Mouse (Mus musculus) small intestine, adult 2 months (tissue): Measurements from ENCODE around the gene Kcna7. TPM values are rescaled to one million over a fixed set of nuclear protein-coding genes. Genes with fewer than 3 reads are reported as not detected.
"Not testable (repeated sequence)": the region's sequence is repeated elsewhere in the genome, so short reads cannot be mapped to it uniquely, and the experiment has no call there.

Experiments used
- H3K27ac ChIP-seq: fragments of 200-500 bp; 2 replicates; pipeline ENCODE4 v1.5.1; 2012; ENCODE audit warnings: low read depth, low read length, control low read depth, inconsistent platforms; ENCODE audit not compliant: insufficient read depth
- H3K27me3 ChIP-seq: fragments of 200-500 bp; 2 replicates; pipeline ENCODE4 v1.6.1; 2012; ENCODE audit warnings: mild to moderate bottlenecking, moderate library complexity, low read length, inconsistent platforms; ENCODE audit not compliant: control insufficient read depth, insufficient read depth
- H3K36me3 ChIP-seq: fragments of 200-500 bp; 2 replicates; pipeline ENCODE4 v1.6.1; 2012; ENCODE audit warnings: mild to moderate bottlenecking, low read length, control low read depth, inconsistent platforms; ENCODE audit not compliant: control insufficient read depth, insufficient read depth
- H3K4me1 ChIP-seq: fragments of 200-500 bp; 2 replicates; pipeline ENCODE4 v1.6.1; 2012; ENCODE audit warnings: low read length, inconsistent platforms, mixed read lengths; ENCODE audit not compliant: control insufficient read depth, insufficient read depth, insufficient read length
- H3K4me3 ChIP-seq: fragments of 200-500 bp; 2 replicates; pipeline ENCODE4 v1.5.1; 2012; ENCODE audit warnings: low read depth, mild to moderate bottlenecking, control low read depth, inconsistent platforms, low read length, moderate library complexity
- CTCF ChIP-seq: fragments of 200-500 bp; IDR thresholded peaks from 2 replicates; pipeline ENCODE4 v1.5.1; 2012; ENCODE audit warnings: low read depth, mild to moderate bottlenecking, control low read depth, inconsistent platforms, low read length, moderate library complexity, mixed read lengths; ENCODE audit not compliant: insufficient replicate concordance, insufficient read length; ENCODE audit errors: extremely low read depth
- POLR2A ChIP-seq: fragments of 200-500 bp; IDR thresholded peaks from 2 replicates; pipeline ENCODE4 v1.6.1; 2012; ENCODE audit warnings: low read depth, mild to moderate bottlenecking, control low read depth, inconsistent platforms, low read length, moderate library complexity
- WGBS: fragments of 180-500 bp; shearing (Covaris S2); methylation state at CpG from one replicate; pipeline ENCODE4 v1.1.7; 2018; 5-methylcytosine and 5-hydroxymethylcytosine counted together
- polyA plus RNA-seq: library from polyadenylated mRNA; depleted of rRNA; stranded (reverse); fragments of >200 nt; gene quantifications from 2 replicates; pipeline ENCODE4 v1.2.3, GENCODE M21; 2012; rRNA removed

Kcna7 gene
- polyA plus RNA-seq: 0.04 TPM in 1 of 2 replicates, not detected in the other

- Histone ChIP-seq H3K27me3 (peaks cover 30% of the 10 kb centered on the region), H3K36me3 (no peaks in the 10 kb centered on the region), H3K27ac (no peak within 1 kb of the TSS), H3K4me3 (peak within 1 kb of the TSS; percentile 63), H3K4me1 (peaks cover 14% of the 10 kb centered on the region)
- WGBS: 10% methylated on average over 28 of the region's 28 CpGs
- TF ChIP-seq POLR2A (no peak), CTCF (peak; percentile 96)
These were observed at the start of gene Kcna7 for GRCm38 (mm10) chr7:45405091-45406075. TSS of gene Kcna7 (plus strand) at chr7:45405653.

GRCm38 (mm10) chr7:45356087-45356486, 49.4 kb upstream of the Kcna7 start:
- no peak overlapping the region for H3K27ac ChIP-seq
- no peaks in the 10 kb centered on the region for H3K36me3 ChIP-seq
- H3K4me3 ChIP-seq: no peak overlapping the region
- H3K4me1 ChIP-seq: peaks cover 1% of the 10 kb centered on the region; the same call in 1 of the 2 replicates
- WGBS: 35% methylated on average over 13 of the region's 13 CpGs
- no peak for TF ChIP-seq POLR2A
- TF ChIP-seq CTCF: no peak
- peaks cover 10% of the 10 kb centered on the region for H3K27me3 ChIP-seq

DNA sequence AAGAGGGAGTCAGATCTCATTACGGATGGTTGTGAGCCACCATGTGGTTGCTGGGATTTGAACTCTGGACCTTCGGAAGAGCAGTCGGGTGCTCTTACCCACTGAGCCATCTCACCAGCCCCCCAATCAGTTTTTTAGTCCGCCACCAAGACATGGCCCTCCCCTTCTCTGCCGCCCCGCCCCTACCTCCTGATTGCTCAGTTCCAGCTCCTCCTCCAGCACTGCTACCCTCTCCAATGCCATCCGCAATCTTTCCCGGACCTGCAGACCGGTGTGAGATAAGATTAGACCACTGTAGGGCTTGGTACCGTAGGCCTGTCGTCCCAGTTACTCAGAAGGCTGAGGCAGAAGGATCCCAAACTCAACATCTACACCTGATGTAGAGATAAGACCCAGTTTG, 46.4 kb upstream of the Kcna7 start:
- 47% methylated on average over 11 of the region's 11 CpGs for WGBS
- not testable (repeated sequence) for H3K36me3 ChIP-seq, H3K27ac ChIP-seq, H3K4me3 ChIP-seq
- peaks cover 11% of the 10 kb centered on the region for H3K4me1 ChIP-seq
- peaks cover 25% of the 10 kb centered on the region for H3K27me3 ChIP-seq

- H3K4me3 ChIP-seq: no peak overlapping the region
- TF ChIP-seq POLR2A (no peak), CTCF (no peak)
- H3K27ac ChIP-seq: no peak overlapping the region
- peaks cover 11% of the 10 kb centered on the region for H3K4me1 ChIP-seq
- 37% methylated on average over 18 of the region's 18 CpGs for WGBS
- no peaks in the 10 kb centered on the region for H3K36me3 ChIP-seq
- peaks cover 25% of the 10 kb centered on the region for H3K27me3 ChIP-seq
These were observed 44.9 kb upstream of the Kcna7 start for GRCm38 (mm10) chr7:45360404-45361125.

- Histone ChIP-seq H3K27me3 (peaks cover 30% of the 10 kb centered on the region), H3K4me3 (peak overlapping the region; percentile 41), H3K36me3 (no peaks in the 10 kb centered on the region), H3K27ac (no peak overlapping the region), H3K4me1 (peaks cover 14% of the 10 kb centered on the region)
- 1% methylated on average over 43 of the region's 43 CpGs for WGBS
- TF ChIP-seq POLR2A (peak; percentile 29; the same call in 1 of the 2 replicates), CTCF (no peak)
These were observed 44.1 kb upstream of the Kcna7 start for GRCm38 (mm10) chr7:45361243-45361804.

DNA sequence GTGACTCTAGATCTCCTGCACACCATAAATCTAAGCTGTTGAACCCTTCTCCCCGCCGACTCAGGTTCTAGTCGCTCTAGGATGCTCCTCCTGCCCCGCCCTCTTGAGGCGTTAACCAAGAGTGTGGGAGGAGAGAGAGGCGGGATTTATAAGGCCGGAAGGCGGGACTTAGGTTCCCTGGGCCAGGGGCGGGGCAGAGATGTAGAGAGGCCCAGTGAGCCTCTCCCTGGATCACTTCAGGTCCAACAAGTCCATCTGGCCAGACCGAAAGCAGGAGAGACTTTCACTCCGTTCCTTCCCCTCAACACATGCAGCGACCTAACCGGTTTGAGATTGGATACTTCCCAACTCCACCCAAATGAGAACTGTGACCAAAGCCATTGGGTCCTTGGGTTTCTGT, 42.7 kb upstream of the Kcna7 start:
- TF ChIP-seq POLR2A (no peak), CTCF (no peak)
- Histone ChIP-seq H3K27me3 (peaks cover 35% of the 10 kb centered on the region), H3K4me1 (peaks cover 23% of the 10 kb centered on the region), H3K4me3 (no peak overlapping the region), H3K36me3 (no peaks in the 10 kb centered on the region), H3K27ac (no peak overlapping the region)
- 3% methylated on average over 13 of the region's 13 CpGs for WGBS

- Histone ChIP-seq H3K4me3 (no peak overlapping the region), H3K4me1 (peaks cover 23% of the 10 kb centered on the region), H3K27ac (no peak overlapping the region), H3K36me3 (no peaks in the 10 kb centered on the region), H3K27me3 (peaks cover 37% of the 10 kb centered on the region)
- 73% methylated on average over 2 of the region's 2 CpGs for WGBS
- TF ChIP-seq CTCF (no peak), POLR2A (no peak)
These were observed 41.5 kb upstream of the Kcna7 start for GRCm38 (mm10) chr7:45363983-45364382.
